In genomic region chr8:90271920-90272319, GRCm38 (mm10) we compare ENCODE assay signal across 17 mouse cellular contexts.
A peak's percentile ranks its signal among the peaks of the same experiment; 100 is the strongest.
DNase-seq lines count a peak whose midpoint lies in the region; ATAC-seq and TF ChIP-seq lines count a peak whose summit lies in the region.
"Had no signal": no experiment of that assay in that cellular context is flagged by ENCODE, and none has a peak within 500 bp of the region (broad histone marks: within the 10 kb centered on the region; RNA-seq: fewer than 3 reads in every experiment).

No protein-coding gene starts in this region.

- H3K4me2 ChIP-seq in forebrain, embryonic 16.5 days (ENCODE audit: low read length) = no peak overlapping the region
- no peak overlapping the region for H3K4me2 ChIP-seq in hindbrain, postnatal 0 days (ENCODE audit: low read depth, low read length)
- no peak overlapping the region for H3K4me2 ChIP-seq in midbrain, embryonic 15.5 days
- H3K4me2 ChIP-seq: heart, embryonic 11.5 days; liver, embryonic 13.5 days had no signal

- 28% methylated on average over 10 of the region's 10 CpGs for WGBS in forebrain, embryonic 16.5 days
- 52% methylated on average over 10 of the region's 10 CpGs for whole genome bisulfite sequencing in hindbrain, postnatal 0 days
- 75% methylated on average over 10 of the region's 10 CpGs for WGBS in midbrain, embryonic 15.5 days

- H3K27ac ChIP-seq in forebrain, embryonic 16.5 days (ENCODE audit: low read length) = no peak overlapping the region
- no peak overlapping the region for H3K27ac ChIP-seq in hindbrain, postnatal 0 days
- peak overlapping the region; percentile 46; the same call in 1 of the 2 replicates for H3K27ac ChIP-seq in midbrain, embryonic 15.5 days
- H3K27ac ChIP-seq: liver, embryonic 13.5 days had no signal

- ATAC-seq in forebrain, embryonic 16.5 days = peak; percentile 54
- ATAC-seq in hindbrain, postnatal 0 days = no peak
- no peak for ATAC-seq in midbrain, embryonic 15.5 days (replicated peaks)

- DNase-seq in layer of hippocampus, adult 11-12 months (ENCODE audit: low spot score) = peak; percentile 14
- no peak for DNase-seq in layer of hippocampus, postnatal 25 days (ENCODE audit: extremely low spot score in 1 of 2, low spot score in 1 of 2)
- peak; percentile 55 for DNase-seq in hindbrain, postnatal 0 days (ENCODE audit: low spot score)
- DNase-seq in thymus, postnatal 14 days = no peak
- DNase-seq in embryo, embryonic 11 days = no peak
- DNase-seq: adrenal gland, adult 8-10 months; cerebellum, adult 9-10 months; gastrocnemius, postnatal 36 days; kidney, adult 18-20 months; kidney, postnatal 4 days; liver, embryonic 13.5 days; right cerebral cortex, postnatal 4 days had no signal

- no peak overlapping the region for H3K4me3 ChIP-seq in forebrain, embryonic 16.5 days (replicated peaks; ENCODE audit: low read length)
- H3K4me3 ChIP-seq in hindbrain, postnatal 0 days (ENCODE audit: low read length) = no peak overlapping the region
- no peak overlapping the region for H3K4me3 ChIP-seq in midbrain, embryonic 15.5 days
- H3K4me3 ChIP-seq: liver, embryonic 13.5 days; megakaryocyte, embryonic 14.5 days had no signal

- H3K27me3 ChIP-seq in forebrain, embryonic 16.5 days (replicated peaks; ENCODE audit: control insufficient read depth, insufficient read depth, low read length) = no peaks in the 10 kb centered on the region
- no peaks in the 10 kb centered on the region for H3K27me3 ChIP-seq in hindbrain, postnatal 0 days (ENCODE audit: insufficient read depth, low read length)
- no peaks in the 10 kb centered on the region for H3K27me3 ChIP-seq in midbrain, embryonic 15.5 days (replicated peaks)
- H3K27me3 ChIP-seq: liver, embryonic 13.5 days; megakaryocyte, embryonic 14.5 days had no signal

- no peak overlapping the region for H3K9ac ChIP-seq in forebrain, embryonic 16.5 days (replicated peaks; ENCODE audit: low read depth, low read length)
- no peak overlapping the region for H3K9ac ChIP-seq in hindbrain, postnatal 0 days (replicated peaks; ENCODE audit: low read length)
- H3K9ac ChIP-seq in midbrain, embryonic 15.5 days = no peak overlapping the region
- H3K9ac ChIP-seq: liver, embryonic 13.5 days had no signal

- peaks cover 3% of the 10 kb centered on the region; the same call in 1 of the 2 replicates for H3K36me3 ChIP-seq in forebrain, embryonic 16.5 days (ENCODE audit: control insufficient read depth, insufficient read depth)
- no peaks in the 10 kb centered on the region for H3K36me3 ChIP-seq in hindbrain, postnatal 0 days (ENCODE audit: insufficient read depth, low read length)
- no peaks in the 10 kb centered on the region for H3K36me3 ChIP-seq in midbrain, embryonic 15.5 days (replicated peaks)
- H3K36me3 ChIP-seq: G1E; liver, embryonic 13.5 days had no signal

- H3K9me3 ChIP-seq in forebrain, embryonic 16.5 days (ENCODE audit: control insufficient read depth, low read length) = no peaks in the 10 kb centered on the region
- H3K9me3 ChIP-seq in hindbrain, postnatal 0 days (ENCODE audit: low read length) = no peaks in the 10 kb centered on the region
- no peaks in the 10 kb centered on the region for H3K9me3 ChIP-seq in midbrain, embryonic 15.5 days
- H3K9me3 ChIP-seq: liver, embryonic 13.5 days had no signal

- TF ChIP-seq CTCF in hindbrain, postnatal 0 days (IDR thresholded peaks at IDR 0.05; ENCODE audit: low read depth) = no peak

- H3K4me1 ChIP-seq in forebrain, embryonic 16.5 days (replicated peaks; ENCODE audit: control insufficient read depth, insufficient read depth, low read length) = peaks cover 40% of the 10 kb centered on the region
- no peaks in the 10 kb centered on the region for H3K4me1 ChIP-seq in hindbrain, postnatal 0 days (ENCODE audit: insufficient read depth, low read length)
- peaks cover 77% of the 10 kb centered on the region for H3K4me1 ChIP-seq in midbrain, embryonic 15.5 days
- H3K4me1 ChIP-seq: liver, embryonic 13.5 days; megakaryocyte, embryonic 14.5 days had no signal

Comparison
In these comparisons a context has a peak if more than half of its experiments do, and no peak if none do; other contexts are left out.
1. DNase-seq: peak in layer of hippocampus, adult 11-12 months (single experiment) and hindbrain, postnatal 0 days (single experiment); none in layer of hippocampus, postnatal 25 days (0 of 2), thymus, postnatal 14 days (single experiment) and embryo, embryonic 11 days (single experiment).